Mouse (Mus musculus): ENCODE results near the gene Susd1. TPM values are rescaled to one million over a fixed set of nuclear protein-coding genes. Genes with fewer than 3 reads are reported as not detected.

The Susd1 gene
- polyA plus RNA-seq, 1 experiment, result 3.3 TPM

- Histone ChIP-seq H3K36me3 (replicated peaks; ENCODE audit: low read length) (peaks cover 90% of the 10 kb centered on the region), H3K9me3 (no peaks in the 10 kb centered on the region), H3K27me3 (replicated peaks) (no peaks in the 10 kb centered on the region), H3K4me3 (replicated peaks) (no peak overlapping the region), H3K4me1 (peaks cover 59% of the 10 kb centered on the region)
- TF ChIP-seq GATA1 (IDR thresholded peaks at IDR 0.05; ENCODE audit: borderline replicate concordance, low read length) (no peak), FLI1 (IDR thresholded peaks at IDR 0.05; ENCODE audit: low read length) (no peak)
Observed at GRCm38 (mm10) chr4:59336846-59337532, 101.4 kb downstream of the Susd1 start.

GRCm38 (mm10) chr4:59336439-59336809 lies 102.0 kb downstream of the Susd1 start:
- TF ChIP-seq FLI1 (IDR thresholded peaks at IDR 0.05; ENCODE audit: low read length) (no peak), GATA1 (IDR thresholded peaks at IDR 0.05; ENCODE audit: borderline replicate concordance, low read length) (no peak)
- H3K4me1 ChIP-seq, result peaks cover 65% of the 10 kb centered on the region

GRCm38 (mm10) chr4:59335616-59336438 lies 102.6 kb downstream of the Susd1 start:
- peaks cover 93% of the 10 kb centered on the region for H3K36me3 ChIP-seq (replicated peaks; ENCODE audit: low read length)
- no peaks in the 10 kb centered on the region for H3K9me3 ChIP-seq
- H3K27me3 ChIP-seq (replicated peaks), result no peaks in the 10 kb centered on the region
- no peak for TF ChIP-seq FLI1 (IDR thresholded peaks at IDR 0.05; ENCODE audit: low read length)
- H3K4me3 ChIP-seq (replicated peaks), result no peak overlapping the region
- peaks cover 71% of the 10 kb centered on the region for H3K4me1 ChIP-seq

More at GRCm38 (mm10) chr4:59336439-59336809, 102.0 kb downstream of the Susd1 start:
- Histone ChIP-seq H3K36me3 (replicated peaks; ENCODE audit: low read length) (peaks cover 89% of the 10 kb centered on the region), H3K4me3 (replicated peaks) (no peak overlapping the region), H3K27me3 (replicated peaks) (no peaks in the 10 kb centered on the region), H3K9me3 (no peaks in the 10 kb centered on the region)

- TF ChIP-seq GATA1 (IDR thresholded peaks at IDR 0.05; ENCODE audit: borderline replicate concordance, low read length), result no peak
- no peak for TF ChIP-seq FLI1 (IDR thresholded peaks at IDR 0.05; ENCODE audit: low read length)
- Histone ChIP-seq H3K27me3 (replicated peaks) (no peaks in the 10 kb centered on the region), H3K4me1 (peaks cover 75% of the 10 kb centered on the region), H3K9me3 (no peaks in the 10 kb centered on the region), H3K36me3 (replicated peaks; ENCODE audit: low read length) (peaks cover 98% of the 10 kb centered on the region), H3K4me3 (replicated peaks) (no peak overlapping the region)
Observed at GRCm38 (mm10) chr4:59335101-59335500, 103.3 kb downstream of the Susd1 start.

GRCm38 (mm10) chr4:59334236-59334635 lies 104.2 kb downstream of the Susd1 start:
- H3K27me3 ChIP-seq (replicated peaks), result no peaks in the 10 kb centered on the region
- H3K4me3 ChIP-seq (replicated peaks), result no peak overlapping the region
- peaks cover 70% of the 10 kb centered on the region for H3K4me1 ChIP-seq
- H3K36me3 ChIP-seq (replicated peaks; ENCODE audit: low read length), result peaks cover 99% of the 10 kb centered on the region
- TF ChIP-seq GATA1 (IDR thresholded peaks at IDR 0.05; ENCODE audit: borderline replicate concordance, low read length) (no peak), FLI1 (IDR thresholded peaks at IDR 0.05; ENCODE audit: low read length) (no peak)
- H3K9me3 ChIP-seq, result no peaks in the 10 kb centered on the region

GRCm38 (mm10) chr4:59333424-59333895 lies 105.0 kb downstream of the Susd1 start:
- TF ChIP-seq GATA1 (IDR thresholded peaks at IDR 0.05; ENCODE audit: borderline replicate concordance, low read length), result no peak
- TF ChIP-seq FLI1 (IDR thresholded peaks at IDR 0.05; ENCODE audit: low read length), result no peak
- Histone ChIP-seq H3K9me3 (no peaks in the 10 kb centered on the region), H3K27me3 (replicated peaks) (no peaks in the 10 kb centered on the region), H3K4me3 (replicated peaks) (no peak overlapping the region), H3K4me1 (peaks cover 64% of the 10 kb centered on the region), H3K36me3 (replicated peaks; ENCODE audit: low read length) (peaks cover 99% of the 10 kb centered on the region)

- Histone ChIP-seq H3K4me1 (peaks cover 64% of the 10 kb centered on the region), H3K36me3 (replicated peaks; ENCODE audit: low read length) (peaks cover 99% of the 10 kb centered on the region), H3K4me3 (replicated peaks) (no peak overlapping the region), H3K9me3 (no peaks in the 10 kb centered on the region), H3K27me3 (replicated peaks) (no peaks in the 10 kb centered on the region)
- TF ChIP-seq FLI1 (IDR thresholded peaks at IDR 0.05; ENCODE audit: low read length) (no peak), GATA1 (IDR thresholded peaks at IDR 0.05; ENCODE audit: borderline replicate concordance, low read length) (no peak)
Observed at GRCm38 (mm10) chr4:59332691-59333423, 105.6 kb downstream of the Susd1 start.

GRCm38 (mm10) chr4:59332089-59332488 lies 106.3 kb downstream of the Susd1 start:
- Histone ChIP-seq H3K4me3 (replicated peaks) (peak overlapping the region; percentile 48), H3K4me1 (peaks cover 60% of the 10 kb centered on the region), H3K36me3 (replicated peaks; ENCODE audit: low read length) (peaks cover 97% of the 10 kb centered on the region), H3K9me3 (no peaks in the 10 kb centered on the region), H3K27me3 (replicated peaks) (no peaks in the 10 kb centered on the region)
- TF ChIP-seq FLI1 (IDR thresholded peaks at IDR 0.05; ENCODE audit: low read length) (no peak), GATA1 (IDR thresholded peaks at IDR 0.05; ENCODE audit: borderline replicate concordance, low read length) (no peak)

GRCm38 (mm10) chr4:59331633-59332032 lies 106.8 kb downstream of the Susd1 start:
- Histone ChIP-seq H3K4me3 (replicated peaks) (peak overlapping the region; percentile 81), H3K9me3 (no peaks in the 10 kb centered on the region), H3K4me1 (peaks cover 56% of the 10 kb centered on the region), H3K27me3 (replicated peaks) (no peaks in the 10 kb centered on the region), H3K36me3 (replicated peaks; ENCODE audit: low read length) (peaks cover 97% of the 10 kb centered on the region)
- TF ChIP-seq FLI1 (IDR thresholded peaks at IDR 0.05; ENCODE audit: low read length) (no peak), GATA1 (IDR thresholded peaks at IDR 0.05; ENCODE audit: borderline replicate concordance, low read length) (no peak)
